Mouse (Mus musculus) skeletal muscle tissue, postnatal 0 days (tissue): ENCODE measurements around the gene Olfr889. TPM values are rescaled to one million over a fixed set of nuclear protein-coding genes. Genes with fewer than 3 reads are reported as not detected.

ENCODE experiments used
- polyA plus RNA-seq: library from polyadenylated mRNA; unstranded; fragments of >200 nt; fragmentation: Nextera tagmentation; extraction: Ambion mirVana; gene quantifications from 2 replicates; pipeline ENCODE4 v1.2.1, GENCODE M21; 2015

Gene Olfr889
- polyA plus RNA-seq: 0.02 and 0.03 TPM in 2 replicates

DNA sequence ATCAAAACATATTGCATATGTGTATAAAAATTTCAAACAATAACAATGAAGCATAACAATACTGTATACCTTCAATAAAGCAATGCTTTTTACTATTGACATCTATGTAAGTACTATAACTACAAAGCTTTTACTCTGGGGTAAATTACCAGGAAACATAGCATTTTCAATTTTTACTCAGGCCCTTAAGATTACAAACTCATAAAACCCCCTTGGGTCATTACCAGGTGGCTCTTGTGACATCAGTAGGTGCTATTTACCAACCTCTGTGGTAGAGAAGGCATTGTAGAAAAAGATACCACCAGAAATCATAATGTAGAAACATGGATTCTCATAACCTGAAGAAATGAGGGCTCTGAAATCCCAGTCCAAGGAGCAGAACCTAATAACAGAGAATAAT, at the start of gene Olfr889:
TSS of gene Olfr889 (plus strand) at position 301 of the 400 bp plus-strand sequence.

GRCm38 (mm10) chr9:38083772-38084171, 31.2 kb upstream of the Olfr889 start, which contains the start of gene Olfr887:
Olfr887 (plus strand) TSS chr9:38084072.

DNA sequence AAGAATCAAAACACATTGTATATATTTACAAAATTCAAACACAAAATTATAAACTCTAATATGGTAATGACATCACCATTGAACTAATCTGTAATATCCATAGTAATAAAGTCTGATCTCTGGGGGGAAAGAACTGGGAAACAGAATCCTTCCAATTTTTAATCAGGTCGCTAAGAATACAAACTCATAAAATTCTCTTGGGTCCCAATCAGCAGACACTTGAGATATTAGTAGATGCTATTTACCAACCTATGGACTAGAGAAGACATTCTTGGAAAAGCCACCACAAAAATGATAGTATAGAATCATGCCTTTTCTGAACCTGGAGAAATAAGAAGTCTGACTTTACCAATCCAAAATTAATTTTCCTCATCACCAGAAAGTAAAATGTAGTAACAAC, 7.2 kb upstream of the Olfr889 start, which contains the start of gene Olfr888:
TSS of gene Olfr888 (plus strand) at position 301 of the 400 bp plus-strand sequence.

GRCm38 (mm10) chr9:38142217-38142616, 27.2 kb downstream of the Olfr889 start, which contains the start of gene Olfr890:
Olfr890 (plus strand) TSS chr9:38142517.

Other genes starting within 250 kb of the Olfr889 start
- gene Olfr145, start 218.5 kb upstream of the Olfr889 start, polyA plus RNA-seq: not detected in 2 replicates
- not detected in 2 replicates for gene Olfr878, start 197.4 kb upstream of the Olfr889 start, polyA plus RNA-seq
- not detected in 2 replicates for gene Olfr881, start 123.4 kb upstream of the Olfr889 start, polyA plus RNA-seq
- not detected in 2 replicates for gene Olfr883, start 89.4 kb upstream of the Olfr889 start, polyA plus RNA-seq
- not detected in 2 replicates for gene Olfr884, start 68.6 kb upstream of the Olfr889 start, polyA plus RNA-seq
- gene Olfr885, start 53.9 kb upstream of the Olfr889 start, polyA plus RNA-seq: not detected in 2 replicates
- gene Olfr887, start 31.1 kb upstream of the Olfr889 start, polyA plus RNA-seq: not detected in 2 replicates
- gene Olfr888, start 7.1 kb upstream of the Olfr889 start, polyA plus RNA-seq: not detected in 2 replicates
- not detected in 2 replicates for gene Olfr890, start 27.3 kb downstream of the Olfr889 start, polyA plus RNA-seq
- gene Olfr891, start 65.6 kb downstream of the Olfr889 start, polyA plus RNA-seq: not detected in 2 replicates
- not detected in 2 replicates for gene Olfr893, start 93.2 kb downstream of the Olfr889 start, polyA plus RNA-seq
- not detected in 2 replicates for gene Olfr894, start 102.9 kb downstream of the Olfr889 start, polyA plus RNA-seq
- gene Olfr143, start 137.6 kb downstream of the Olfr889 start, polyA plus RNA-seq: not detected in 2 replicates
- not detected in 2 replicates for gene Olfr895, start 152.7 kb downstream of the Olfr889 start, polyA plus RNA-seq
- not detected in 2 replicates for gene Olfr896-ps1, start 175.9 kb downstream of the Olfr889 start, polyA plus RNA-seq
- not detected in 2 replicates for gene Olfr25, start 213.9 kb downstream of the Olfr889 start, polyA plus RNA-seq
- gene Olfr898, start 233.2 kb downstream of the Olfr889 start, polyA plus RNA-seq: not detected in 2 replicates